Mouse (Mus musculus): ENCODE measurements around the gene Map2k3. TPM values are rescaled to one million over a fixed set of nuclear protein-coding genes. Genes with fewer than 3 reads are reported as not detected.

Gene Map2k3
- polyA plus RNA-seq (2014; fragmentation: Illumina TruSeq; extraction: RNeasy Lipid Tissue Mini Kit (QIAGEN cat#74804); ENCODE audit: low read depth, low replicate concordance), result 11.7 TPM

GRCm38 (mm10) chr11:60931869-60932481 is at the start of gene Map2k3:
Gene Map2k3, plus strand, starts transcription at chr11:60932033.

GRCm38 (mm10) chr11:60914491-60914890 is 17.3 kb upstream of the Map2k3 start, which contains the start of gene Natd1:
Gene Natd1, minus strand, starts transcription at chr11:60914750.

Other genes with a start within 250 kb of the Map2k3 start
- gene Llgl1, start 232.3 kb upstream of the Map2k3 start, polyA plus RNA-seq (2014; fragmentation: Illumina TruSeq; extraction: RNeasy Lipid Tissue Mini Kit (QIAGEN cat#74804); ENCODE audit: low read depth, low replicate concordance), result 0.24 TPM
- 5.0 TPM for gene Flii, start 204.8 kb upstream of the Map2k3 start, polyA plus RNA-seq (2014; fragmentation: Illumina TruSeq; extraction: RNeasy Lipid Tissue Mini Kit (QIAGEN cat#74804); ENCODE audit: low read depth, low replicate concordance)
- 1.4 TPM for gene Mief2, start 203.6 kb upstream of the Map2k3 start, polyA plus RNA-seq (2014; fragmentation: Illumina TruSeq; extraction: RNeasy Lipid Tissue Mini Kit (QIAGEN cat#74804); ENCODE audit: low read depth, low replicate concordance)
- gene Top3a, start 154.7 kb upstream of the Map2k3 start, polyA plus RNA-seq (2014; fragmentation: Illumina TruSeq; extraction: RNeasy Lipid Tissue Mini Kit (QIAGEN cat#74804); ENCODE audit: low read depth, low replicate concordance), result 2.3 TPM
- 8.0 TPM for gene Smcr8, start 154.5 kb upstream of the Map2k3 start, polyA plus RNA-seq (2014; fragmentation: Illumina TruSeq; extraction: RNeasy Lipid Tissue Mini Kit (QIAGEN cat#74804); ENCODE audit: low read depth, low replicate concordance)
- gene Shmt1, start 120.3 kb upstream of the Map2k3 start, polyA plus RNA-seq (2014; fragmentation: Illumina TruSeq; extraction: RNeasy Lipid Tissue Mini Kit (QIAGEN cat#74804); ENCODE audit: low read depth, low replicate concordance), result 109 TPM
- 4.6 TPM for gene Dhrs7b, start 101.4 kb upstream of the Map2k3 start, polyA plus RNA-seq (2014; fragmentation: Illumina TruSeq; extraction: RNeasy Lipid Tissue Mini Kit (QIAGEN cat#74804); ENCODE audit: low read depth, low replicate concordance)
- 9.5 TPM for gene Tmem11, start 52.8 kb upstream of the Map2k3 start, polyA plus RNA-seq (2014; fragmentation: Illumina TruSeq; extraction: RNeasy Lipid Tissue Mini Kit (QIAGEN cat#74804); ENCODE audit: low read depth, low replicate concordance)
- 0.69 TPM for gene Natd1, start 17.3 kb upstream of the Map2k3 start, polyA plus RNA-seq (2014; fragmentation: Illumina TruSeq; extraction: RNeasy Lipid Tissue Mini Kit (QIAGEN cat#74804); ENCODE audit: low read depth, low replicate concordance)
- gene Kcnj12, start 90.5 kb downstream of the Map2k3 start, polyA plus RNA-seq (2014; fragmentation: Illumina TruSeq; extraction: RNeasy Lipid Tissue Mini Kit (QIAGEN cat#74804); ENCODE audit: low read depth, low replicate concordance), result not detected
- gene Tnfrsf13b, start 194.7 kb downstream of the Map2k3 start, polyA plus RNA-seq (2014; fragmentation: Illumina TruSeq; extraction: RNeasy Lipid Tissue Mini Kit (QIAGEN cat#74804); ENCODE audit: low read depth, low replicate concordance), result 0.40 TPM
- gene Usp22, start 243.0 kb downstream of the Map2k3 start, polyA plus RNA-seq (2014; fragmentation: Illumina TruSeq; extraction: RNeasy Lipid Tissue Mini Kit (QIAGEN cat#74804); ENCODE audit: low read depth, low replicate concordance), result 8.4 TPM